ENCODE assay signal across 17 mouse cellular contexts in the genomic region with DNA sequence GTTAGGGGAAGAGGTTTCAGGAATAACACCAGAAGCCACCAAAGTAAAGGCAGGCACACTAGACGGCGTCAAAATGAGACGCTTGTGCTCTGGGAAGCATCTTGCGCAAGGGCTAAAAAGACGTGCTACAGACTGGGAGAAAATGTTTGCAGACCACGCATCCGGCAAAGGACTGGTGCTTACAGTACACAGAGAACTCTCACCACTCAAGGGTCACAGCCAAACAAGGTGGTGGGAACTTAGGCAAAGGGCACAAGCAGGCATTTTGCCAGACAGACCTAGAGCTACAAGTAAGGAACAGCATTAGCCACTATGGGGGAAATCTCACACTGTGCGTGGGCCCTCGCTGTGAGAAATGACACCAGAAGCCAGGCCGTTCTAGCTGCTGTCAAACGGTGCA.
DNase-seq lines count a peak whose midpoint lies in the region; ATAC-seq and TF ChIP-seq lines count a peak whose summit lies in the region.
"Had no signal": no experiment of that assay in that cellular context is flagged by ENCODE, and none has a peak within 500 bp of the region (broad histone marks: within the 10 kb centered on the region; RNA-seq: fewer than 3 reads in every experiment).

No protein-coding gene starts in this region.

- no peaks in the 10 kb centered on the region for H3K9me3 ChIP-seq in heart, embryonic 10.5 days
- no peaks in the 10 kb centered on the region for H3K9me3 ChIP-seq in heart, embryonic 12.5 days (replicated peaks)
- no peaks in the 10 kb centered on the region for H3K9me3 ChIP-seq in liver, postnatal 0 days (ENCODE audit: low read length)
- no peaks in the 10 kb centered on the region for H3K9me3 ChIP-seq in liver, embryonic 11.5 days (ENCODE audit: control insufficient read depth, low read length)
- H3K9me3 ChIP-seq: forebrain, embryonic 13.5 days; liver, embryonic 13.5 days; midbrain, embryonic 12.5 days had no signal

- 84% methylated on average over 11 of the region's 11 CpGs for WGBS in heart, embryonic 10.5 days
- WGBS in heart, embryonic 12.5 days: 79% methylated on average over 11 of the region's 11 CpGs
- WGBS in liver, postnatal 0 days (ENCODE audit: insufficient replicate concordance): 51% methylated on average over 11 of the region's 11 CpGs
- 67% methylated on average over 11 of the region's 11 CpGs for WGBS in liver, embryonic 11.5 days

- H3K27me3 ChIP-seq in heart, embryonic 10.5 days (ENCODE audit: insufficient read depth, poor library complexity, severe bottlenecking): no peaks in the 10 kb centered on the region
- no peaks in the 10 kb centered on the region for H3K27me3 ChIP-seq in heart, embryonic 12.5 days (replicated peaks)
- H3K27me3 ChIP-seq in liver, postnatal 0 days (ENCODE audit: insufficient read depth, low read length): no peaks in the 10 kb centered on the region
- H3K27me3 ChIP-seq in liver, embryonic 11.5 days (replicated peaks; ENCODE audit: control insufficient read depth, insufficient read depth, low read length): no peaks in the 10 kb centered on the region
- H3K27me3 ChIP-seq: forebrain, embryonic 13.5 days; liver, embryonic 13.5 days; midbrain, embryonic 12.5 days had no signal

- no peak overlapping the region for H3K4me2 ChIP-seq in heart, embryonic 12.5 days
- H3K4me2 ChIP-seq in liver, postnatal 0 days (ENCODE audit: low read depth, low read length): no peak overlapping the region
- H3K4me2 ChIP-seq in liver, embryonic 11.5 days: no peak overlapping the region
- H3K4me2 ChIP-seq: forebrain, embryonic 13.5 days; hindbrain, embryonic 14.5 days; liver, embryonic 13.5 days; midbrain, embryonic 12.5 days had no signal

- DNase-seq in heart, embryonic 10.5 days (ENCODE audit: low spot score): no peak
- no peak for DNase-seq in liver, postnatal 0 days
- DNase-seq in liver, embryonic 11.5 days (ENCODE audit: low spot score): no peak
- DNase-seq in lung, postnatal 14 days: peak; percentile 66
- DNase-seq in spleen, adult 12 weeks (ENCODE audit: low spot score): no peak
- DNase-seq in left cerebral cortex, adult 9 months (ENCODE audit: low spot score in 2 of 2): no peak
- DNase-seq: adrenal gland, postnatal 25 days; cerebellum, adult 9-11 months; heart, postnatal 10 days; layer of hippocampus, adult 9-11 months; liver, embryonic 13.5 days had no signal

- no peak for ATAC-seq in heart, embryonic 12.5 days (ENCODE audit: insufficient number of reproducible peaks, low FRiP score)
- ATAC-seq in liver, postnatal 0 days: peak; percentile 27; the same call in 1 of the 2 replicates
- ATAC-seq in liver, embryonic 11.5 days (replicated peaks; ENCODE audit: low FRiP score): no peak
- no peak for ATAC-seq in monocyte, adult 5-6 weeks (replicated peaks; ENCODE audit: insufficient number of reproducible peaks, low FRiP score, low TSS enrichment, poor library complexity, severe bottlenecking)
- ATAC-seq: forebrain, embryonic 13.5 days; intestine, postnatal 0 days had no signal

- H3K9ac ChIP-seq in heart, embryonic 12.5 days: no peak overlapping the region
- H3K9ac ChIP-seq in liver, postnatal 0 days (replicated peaks): no peak overlapping the region
- no peak overlapping the region for H3K9ac ChIP-seq in liver, embryonic 11.5 days (ENCODE audit: low read depth, low read length)
- H3K9ac ChIP-seq: forebrain, embryonic 13.5 days; hindbrain, embryonic 14.5 days; liver, embryonic 13.5 days; midbrain, embryonic 12.5 days had no signal

- no peak for TF ChIP-seq CTCF in liver, postnatal 0 days (IDR thresholded peaks at IDR 0.05; ENCODE audit: low read depth)

- no peaks in the 10 kb centered on the region for H3K36me3 ChIP-seq in heart, embryonic 10.5 days
- H3K36me3 ChIP-seq in heart, embryonic 12.5 days: no peaks in the 10 kb centered on the region
- H3K36me3 ChIP-seq in liver, postnatal 0 days (replicated peaks; ENCODE audit: insufficient read depth, low read length): no peaks in the 10 kb centered on the region
- no peaks in the 10 kb centered on the region for H3K36me3 ChIP-seq in liver, embryonic 11.5 days (ENCODE audit: control insufficient read depth, insufficient read depth, low read length)
- H3K36me3 ChIP-seq: liver, embryonic 13.5 days; midbrain, embryonic 12.5 days had no signal

- no peak overlapping the region for H3K4me3 ChIP-seq in heart, embryonic 10.5 days
- H3K4me3 ChIP-seq in heart, embryonic 12.5 days: no peak overlapping the region
- no peak overlapping the region for H3K4me3 ChIP-seq in liver, postnatal 0 days (ENCODE audit: low read depth, low read length)
- H3K4me3 ChIP-seq in liver, embryonic 11.5 days (ENCODE audit: low read depth, low read length): no peak overlapping the region
- H3K4me3 ChIP-seq: forebrain, embryonic 13.5 days; liver, embryonic 13.5 days; midbrain, embryonic 12.5 days had no signal

- TF ChIP-seq EP300 in liver, postnatal 0 days (IDR thresholded peaks at IDR 0.05; ENCODE audit: low read depth): no peak

- H3K27ac ChIP-seq in heart, embryonic 10.5 days: peak overlapping the region; percentile 13; the same call in 1 of the 2 replicates
- H3K27ac ChIP-seq in heart, embryonic 12.5 days (ENCODE audit: poor library complexity, severe bottlenecking): no peak overlapping the region
- H3K27ac ChIP-seq in liver, postnatal 0 days (ENCODE audit: low read depth): peak overlapping the region; percentile 22; the same call in 1 of the 2 replicates
- H3K27ac ChIP-seq in liver, embryonic 11.5 days (ENCODE audit: low read depth, low read length): no peak overlapping the region
- H3K27ac ChIP-seq: forebrain, embryonic 13.5 days; hindbrain, embryonic 14.5 days; liver, embryonic 13.5 days; midbrain, embryonic 12.5 days had no signal

- H3K4me1 ChIP-seq in heart, embryonic 10.5 days: peaks cover 27% of the 10 kb centered on the region
- H3K4me1 ChIP-seq in heart, embryonic 12.5 days (replicated peaks): peaks cover 6% of the 10 kb centered on the region; the same call in 1 of the 2 replicates
- peaks cover 16% of the 10 kb centered on the region for H3K4me1 ChIP-seq in liver, postnatal 0 days (ENCODE audit: insufficient read depth)
- no peaks in the 10 kb centered on the region for H3K4me1 ChIP-seq in liver, embryonic 11.5 days (replicated peaks; ENCODE audit: control insufficient read depth, insufficient read depth, low read length)
- H3K4me1 ChIP-seq: forebrain, embryonic 13.5 days; midbrain, embryonic 12.5 days had no signal

Comparison
In these comparisons a context has a peak if more than half of its experiments do, and no peak if none do; other contexts are left out.
1. H3K27ac ChIP-seq: peak in heart, embryonic 10.5 days (single experiment) and liver, postnatal 0 days (single experiment); none in heart, embryonic 12.5 days (single experiment) and liver, embryonic 11.5 days (single experiment).